Mouse (Mus musculus) lung, postnatal 0 days (tissue): ENCODE measurements at regions not wholly inside any gene's neighbourhood (a gene's known extent, or its start where the extent isn't known, plus 50 kb on each side); places are given as distances from the start of the nearest gene placed in this dataset.

ENCODE experiments used
- CTCF ChIP-seq: IDR thresholded peaks from 2 replicates; pipeline ENCODE4 v1.5.1; 2016; ENCODE audit warnings: antibody characterized with exemption, mild to moderate bottlenecking
- EP300 ChIP-seq: IDR thresholded peaks from 2 replicates; pipeline ENCODE4 v1.6.1; 2016; ENCODE audit warnings: antibody characterized with exemption, mild to moderate bottlenecking, control low read depth

- TF ChIP-seq CTCF = no peak
- no peak for TF ChIP-seq EP300
These were observed 106.7 kb upstream of the Slc39a10 start for GRCm38 (mm10) chr1:46999337-46999736.
